ENCODE assay signal across 10 mouse cellular contexts in the genomic region with DNA sequence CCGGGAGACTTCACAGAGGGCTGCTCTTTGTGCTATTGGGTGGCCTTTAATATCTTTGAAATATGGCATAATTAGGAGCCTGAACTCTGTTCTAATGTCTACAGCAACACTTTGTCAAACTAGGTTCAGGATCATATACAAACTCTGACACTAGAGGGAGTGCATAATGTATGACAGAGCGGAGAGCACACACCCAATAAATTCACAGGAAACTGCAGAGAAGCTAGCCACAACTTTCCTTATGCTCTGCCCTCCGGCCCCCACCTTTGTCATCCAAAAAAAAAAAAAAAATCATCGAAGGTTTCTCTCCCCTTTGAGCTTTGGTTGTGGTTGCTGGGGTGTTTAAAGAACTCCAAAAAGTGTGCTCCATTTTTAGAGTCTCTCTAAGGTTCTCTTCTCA.
A peak's percentile ranks its signal among the peaks of the same experiment; 100 is the strongest.
DNase-seq lines count a peak whose midpoint lies in the region; TF ChIP-seq lines count a peak whose summit lies in the region.
"Had no signal": no experiment of that assay in that cellular context is flagged by ENCODE, and none has a peak within 500 bp of the region (broad histone marks: within the 10 kb centered on the region; RNA-seq: fewer than 3 reads in every experiment).

No protein-coding gene starts in this region.

- no peaks in the 10 kb centered on the region; the same call in 1 of the 2 replicates for H3K4me1 ChIP-seq in spleen, adult 2 months (ENCODE audit: control insufficient read depth, insufficient read depth, insufficient read length)

- H3K4me3 ChIP-seq in spleen, adult 2 months (ENCODE audit: extremely low read depth, insufficient read depth, insufficient read length), result no peak overlapping the region
- H3K4me3 ChIP-seq: hindbrain, embryonic 15.5 days had no signal

- no peak overlapping the region for H3K27ac ChIP-seq in spleen, adult 2 months (ENCODE audit: insufficient read depth, low read length)
- H3K27ac ChIP-seq: hindbrain, embryonic 15.5 days had no signal

- intact Hi-C loops in heart, postnatal 10 days (cut with DNase I), result loop anchor here (1.0 to 5.0 kb wide), 3 partner anchors 180 to 362 kb away; a partner anchor contains a TSS
- intact Hi-C loops in heart, postnatal 25 days (cut with DNase I), result loop anchor here (5.0 to 10.0 kb wide), 3 partner anchors 177 to 365 kb away; no protein-coding TSS in a partner anchor

- no peaks in the 10 kb centered on the region for H3K27me3 ChIP-seq in spleen, adult 2 months (ENCODE audit: control insufficient read depth, insufficient read depth, low read length)
- H3K27me3 ChIP-seq: hindbrain, embryonic 15.5 days had no signal

- H3K36me3 ChIP-seq in spleen, adult 2 months (ENCODE audit: control insufficient read depth, insufficient read depth, low read length), result no peaks in the 10 kb centered on the region
- H3K36me3 ChIP-seq: hindbrain, embryonic 15.5 days had no signal

- DNase-seq in heart, postnatal 10 days, result peak; percentile 12 to 28
- no peak for DNase-seq in heart, postnatal 25 days (ENCODE audit: low spot score)
- peak in 1 of 2 experiments; percentile 4 for DNase-seq in spleen, adult 2 months (ENCODE audit: low read depth in 1 of 2, low spot score in 2 of 2)
- DNase-seq in spleen, postnatal 4 days (ENCODE audit: low spot score in 2 of 2), result no peak
- peak; percentile 6 for DNase-seq in lung, postnatal 10 days
- no peak for DNase-seq in yolk sac, embryonic 10.5 days (ENCODE audit: low spot score)
- DNase-seq in cerebellum, adult 18-20 months, result no peak
- no peak for DNase-seq in urinary bladder, postnatal 25 days (ENCODE audit: low spot score)
- DNase-seq: right cerebral cortex, postnatal 14 days had no signal

- WGBS in spleen, adult 2 months, result 8% methylated on average over 4 of the region's 4 CpGs

- no peak for TF ChIP-seq POLR2A in spleen, adult 2 months (IDR thresholded peaks at IDR 0.05; ENCODE audit: low read depth, low read length)

- peak; percentile 4; the same call in 1 of the 2 replicates for TF ChIP-seq CTCF in spleen, adult 2 months (IDR thresholded peaks at IDR 0.05; ENCODE audit: extremely low read depth, insufficient read depth, insufficient read length, insufficient replicate concordance)

Comparison
In these comparisons a context has a peak if more than half of its experiments do, and no peak if none do; other contexts are left out.
1. DNase-seq: peak in heart, postnatal 10 days (2 of 2) and lung, postnatal 10 days (single experiment); none in heart, postnatal 25 days (single experiment), spleen, postnatal 4 days (0 of 2), yolk sac, embryonic 10.5 days (single experiment), cerebellum, adult 18-20 months (0 of 2) and urinary bladder, postnatal 25 days (single experiment).